Mouse (Mus musculus) cerebellum, postnatal 14 days (tissue): Measurements from ENCODE around the gene Oser1.
A peak's percentile ranks its signal among the peaks of the same experiment; 100 is the strongest.
"Not testable (repeated sequence)": the region's sequence is repeated elsewhere in the genome, so short reads cannot be mapped to it uniquely, and the experiment has no call there.

Experiments
- DNase-seq, 2 experiments: peaks; one replicate each; pipeline ENCODE4 v3.0.0; 2021; ENCODE audit warnings: mixed read lengths in 2 of 2

Gene Oser1

GRCm38 (mm10) chr2:163424597-163424996 lies at the start of gene Oser1:
TSS of gene Oser1 (minus strand) at chr2:163424697.
- DNase-seq: no peak

DNA sequence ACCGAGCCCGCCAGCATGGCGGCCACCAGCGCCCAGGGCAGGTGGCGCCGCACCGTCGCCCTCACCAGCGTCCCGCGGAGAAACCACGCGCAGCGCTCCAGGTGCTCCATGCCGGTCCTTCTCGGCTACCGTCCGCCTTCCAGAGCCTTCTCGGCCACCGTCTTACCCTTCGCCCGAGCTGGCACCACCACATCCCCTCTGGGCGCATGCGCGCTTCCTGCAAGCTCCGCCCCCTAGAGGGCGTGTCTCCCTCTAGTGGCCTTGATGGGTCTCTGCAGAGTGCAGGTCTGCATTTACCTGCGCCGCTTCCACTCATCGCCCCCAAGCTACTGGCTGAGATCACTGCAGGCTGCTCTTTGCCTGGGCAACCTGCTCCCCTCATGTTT lies 48.0 kb upstream of the Oser1 start, which contains the start of gene Fitm2:
TSS of gene Fitm2 (minus strand) at position 164 of the 386 bp plus-strand sequence.
- peak; percentile 98 to 99 for DNase-seq

DNA sequence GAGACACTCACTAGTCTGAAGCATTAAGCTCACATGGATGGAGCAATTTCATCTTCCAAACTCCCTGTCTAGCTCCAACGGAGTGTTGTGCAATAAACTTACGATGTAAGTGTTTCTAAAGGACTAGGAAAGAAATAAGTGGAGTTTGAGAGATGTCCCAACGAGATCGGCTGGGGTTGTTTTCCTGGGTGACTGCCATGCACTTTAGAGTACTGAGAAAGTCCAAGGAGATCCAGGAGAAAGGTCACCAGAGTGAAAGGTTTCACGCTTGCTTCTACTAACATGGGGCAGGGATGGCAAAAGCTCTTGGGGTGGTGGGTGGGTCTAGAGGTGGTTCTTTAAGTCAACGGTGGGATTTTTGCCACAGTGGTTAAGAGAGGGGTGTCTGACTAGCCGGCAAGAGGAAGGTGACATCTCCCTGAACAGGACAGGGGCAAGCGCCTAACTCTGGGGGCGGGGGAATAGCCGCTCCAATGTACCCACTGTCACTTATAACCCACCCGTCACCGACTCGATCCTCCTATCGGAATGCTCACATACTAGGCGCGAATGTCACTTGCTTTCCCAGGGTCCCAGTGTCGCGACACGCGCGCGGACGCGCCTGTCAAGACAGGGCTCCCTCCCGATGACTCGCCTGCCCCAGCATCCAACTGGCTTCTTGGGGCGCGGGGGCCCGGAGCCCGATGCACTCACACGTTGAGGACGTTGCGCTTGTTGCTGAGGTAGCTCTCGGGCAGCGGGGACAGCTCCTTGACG lies 47.4 kb upstream of the Oser1 start:
- no peak for DNase-seq

DNA sequence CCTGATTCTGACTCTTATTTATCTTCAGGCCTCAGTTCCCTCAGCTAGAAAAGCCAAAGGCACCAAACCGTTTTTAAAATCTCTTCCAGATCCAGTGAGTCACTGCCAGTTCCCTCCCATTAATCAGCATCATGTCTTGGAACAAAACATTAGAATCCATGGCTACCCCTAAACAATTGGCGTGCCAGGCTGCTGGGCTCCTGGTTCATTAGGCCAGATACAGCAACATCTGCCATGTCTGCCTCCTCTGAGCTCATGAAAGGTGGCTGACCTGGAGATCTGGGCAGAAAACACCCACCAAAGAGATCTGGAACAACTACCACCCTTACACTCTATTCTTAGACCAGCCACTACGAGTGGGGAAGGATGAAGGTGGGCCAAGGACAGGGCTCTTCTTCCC lies 46.6 kb upstream of the Oser1 start:
- DNase-seq: no peak

DNA sequence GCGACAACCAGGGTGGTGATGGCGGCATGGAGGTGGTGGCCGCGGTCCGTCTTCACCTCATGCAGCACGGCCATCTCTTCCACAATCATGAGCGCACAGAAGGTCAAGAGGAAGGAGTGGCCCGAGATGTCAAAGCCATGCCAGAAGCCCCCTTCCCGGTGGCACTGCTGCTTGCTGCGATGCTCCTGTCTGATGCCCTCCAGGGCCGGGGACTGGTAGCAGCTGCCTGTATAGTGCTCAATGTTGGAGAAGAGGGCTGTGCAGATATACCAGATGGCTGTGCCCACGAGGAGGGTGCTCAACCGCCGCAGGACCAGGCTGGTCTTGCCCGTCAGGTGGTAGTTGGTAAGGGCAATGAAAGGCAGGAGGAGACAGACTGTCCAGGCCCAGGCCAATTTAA lies 45.2 kb upstream of the Oser1 start:
- no peak for DNase-seq

DNA sequence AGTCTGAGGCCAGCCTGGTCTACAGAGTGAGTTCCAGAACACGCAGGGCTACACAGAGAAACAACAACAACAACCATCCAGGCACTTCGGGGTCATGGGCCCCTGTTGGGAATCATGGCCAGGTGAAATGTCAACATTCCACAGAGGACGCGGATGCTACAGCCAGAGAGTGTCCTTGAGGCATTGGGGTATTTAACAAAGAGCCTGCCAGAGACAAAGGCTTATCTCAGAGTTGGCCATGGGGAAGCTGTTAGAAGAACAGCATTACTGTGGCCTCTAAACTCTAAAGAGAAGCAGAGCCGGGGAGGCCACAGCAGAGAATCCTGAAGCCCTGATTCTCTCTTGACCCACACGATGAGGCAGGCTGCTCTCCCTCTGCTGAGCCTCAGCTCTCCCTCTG lies 44.4 kb upstream of the Oser1 start:
- DNase-seq: no peak

GRCm38 (mm10) chr2:163467585-163467984 lies 43.1 kb upstream of the Oser1 start:
- no peak for DNase-seq

GRCm38 (mm10) chr2:163466771-163467170 lies 42.3 kb upstream of the Oser1 start:
- no peak for DNase-seq

DNA sequence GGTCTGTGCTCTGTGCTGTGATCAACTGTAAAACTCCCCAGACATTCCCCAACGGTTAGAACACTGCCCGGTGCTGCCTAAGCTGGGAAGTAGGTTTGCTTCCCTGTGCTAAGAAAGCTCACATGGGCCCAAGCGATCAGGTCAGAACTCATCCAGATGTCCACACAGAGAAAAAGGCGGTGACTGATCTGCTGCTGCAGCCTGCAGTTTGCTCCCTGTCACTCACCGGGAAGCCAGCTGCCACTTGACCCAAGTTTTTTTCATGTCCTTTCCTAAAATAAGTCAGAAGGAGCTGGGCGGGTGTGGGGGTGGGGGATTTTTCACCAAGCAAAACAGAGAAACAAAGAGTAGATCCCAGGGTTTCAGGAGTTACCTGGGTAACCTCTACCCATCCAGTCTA lies 40.1 kb upstream of the Oser1 start:
- DNase-seq: no peak

DNA sequence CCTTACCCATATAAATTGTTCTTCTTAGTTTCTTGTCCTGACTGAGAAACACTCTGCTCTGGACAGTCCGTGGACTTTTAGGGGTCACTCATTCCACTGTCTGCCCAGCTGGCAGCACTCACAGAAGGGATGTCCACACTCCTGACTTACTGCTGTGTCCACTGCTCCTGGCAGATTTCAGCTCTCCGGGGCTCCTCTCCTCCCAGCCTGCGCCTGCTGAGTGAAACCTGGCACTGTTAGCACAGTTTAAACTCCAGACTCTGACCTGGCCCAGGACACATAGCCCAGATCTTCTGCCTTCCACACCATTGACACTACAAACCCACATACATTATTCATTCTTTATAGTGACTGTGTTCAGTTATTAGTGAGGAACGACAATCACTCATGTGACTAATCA lies 39.5 kb upstream of the Oser1 start:
- no peak for DNase-seq

DNA sequence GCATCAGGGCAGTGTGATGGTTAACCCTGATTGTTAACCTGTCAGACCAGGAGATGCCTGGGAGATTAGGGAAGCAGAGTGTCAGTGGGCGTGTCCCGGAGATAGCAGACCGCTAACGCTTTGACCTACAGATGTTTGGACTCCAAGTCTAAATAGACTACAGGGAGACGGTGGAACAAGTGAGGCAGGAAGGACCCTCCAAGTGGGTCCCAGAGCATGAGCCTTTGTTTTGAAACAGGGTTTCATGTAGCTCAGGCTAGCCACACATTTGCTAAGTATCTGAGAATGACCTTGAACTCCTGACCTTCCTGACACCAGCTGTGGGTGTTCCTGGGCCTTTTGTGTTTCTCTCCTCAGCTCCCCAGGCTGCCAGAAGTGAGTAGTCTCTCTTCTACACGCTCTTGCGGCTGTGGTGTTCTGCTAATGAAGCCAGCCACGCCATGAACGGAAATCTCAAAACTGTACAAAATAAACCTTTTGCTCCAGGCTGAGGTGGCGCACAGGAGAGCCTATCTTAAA lies 38.8 kb upstream of the Oser1 start:
- DNase-seq: no peak

DNA sequence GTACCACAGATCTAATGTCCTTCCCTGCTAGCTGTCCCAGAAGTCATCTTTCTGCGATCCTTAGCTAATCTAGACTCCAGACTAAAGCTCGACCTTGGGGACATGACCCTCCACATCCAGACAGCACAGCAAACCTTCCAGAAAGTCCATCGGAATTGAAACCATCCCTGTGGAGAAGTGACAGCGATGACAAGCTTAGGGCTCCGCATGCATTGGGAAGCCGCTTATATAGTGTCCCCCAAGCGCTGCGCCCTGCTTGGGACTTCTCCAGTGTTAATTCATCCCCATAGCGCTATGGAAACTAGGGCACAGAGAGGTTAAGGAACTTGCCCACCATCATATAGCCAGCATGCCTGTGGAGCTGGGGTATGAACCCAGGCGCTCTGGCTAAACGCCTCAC lies 38.3 kb upstream of the Oser1 start:
- no peak for DNase-seq

- no peak for DNase-seq
These were observed 37.9 kb upstream of the Oser1 start for GRCm38 (mm10) chr2:163462386-163462785.

- not testable (repeated sequence) for DNase-seq
These were observed 36.8 kb upstream of the Oser1 start for GRCm38 (mm10) chr2:163461307-163461706.

DNA sequence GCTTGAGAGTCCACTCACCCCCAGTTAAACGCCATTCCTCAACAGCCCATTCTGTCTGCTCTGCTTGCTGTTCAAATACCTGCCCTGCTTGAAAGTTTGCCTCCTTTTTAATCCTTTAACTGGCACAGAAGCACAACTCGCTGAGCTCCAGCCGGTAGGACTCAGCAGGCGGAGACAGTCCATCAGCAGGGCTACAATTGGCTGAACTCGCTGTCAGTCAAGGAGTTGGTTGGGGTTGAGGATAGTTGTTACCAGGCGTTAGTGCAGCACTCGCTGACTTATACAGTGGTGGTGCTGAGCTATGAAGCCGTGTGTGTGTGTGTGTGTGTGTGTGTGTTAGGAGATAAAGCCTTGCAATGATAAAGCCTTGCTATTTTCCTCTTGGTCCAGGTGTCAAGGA lies 36.1 kb upstream of the Oser1 start:
- no peak for DNase-seq

GRCm38 (mm10) chr2:163459380-163459779 lies 34.9 kb upstream of the Oser1 start:
- no peak for DNase-seq

DNA sequence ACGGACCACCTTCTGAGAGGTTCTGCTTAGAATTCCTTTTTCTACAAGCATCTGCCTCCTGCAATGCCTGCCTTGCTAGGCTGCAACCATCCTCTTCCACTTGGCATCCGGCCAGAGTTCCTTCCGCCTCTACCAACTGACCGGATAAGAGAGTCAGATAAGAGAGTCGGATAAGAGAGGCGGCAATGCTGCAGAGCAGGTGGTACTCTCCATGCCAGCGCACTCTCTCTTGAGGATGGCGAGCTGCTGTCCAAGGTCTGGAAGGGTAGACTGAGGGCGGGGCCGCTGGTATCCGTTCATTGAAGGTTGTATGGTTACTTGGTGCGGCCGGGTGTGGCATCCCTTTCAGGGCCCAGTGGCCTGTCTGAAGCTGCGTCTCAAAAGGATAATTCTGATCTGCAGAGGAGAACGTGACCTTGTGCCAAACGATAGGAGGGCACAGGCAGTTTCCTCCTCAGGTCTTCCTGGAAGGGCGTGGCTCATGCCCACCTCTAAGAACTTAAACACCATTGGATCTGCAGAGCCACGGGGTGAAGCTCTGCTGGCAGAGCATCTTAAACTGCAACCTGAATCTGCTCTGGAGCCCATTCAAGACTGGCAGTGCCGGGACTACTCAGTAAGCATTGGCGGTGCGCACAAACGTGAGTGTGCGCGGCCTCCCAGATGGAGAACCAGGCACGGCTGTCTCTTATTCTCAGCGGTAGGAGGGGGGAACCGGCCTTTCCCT lies 34.2 kb upstream of the Oser1 start:
- DNase-seq: peak; percentile 56 to 74

- no peak for DNase-seq
These were observed 28.9 kb upstream of the Oser1 start for GRCm38 (mm10) chr2:163453378-163453777.

GRCm38 (mm10) chr2:163452738-163453137 lies 28.2 kb upstream of the Oser1 start:
- DNase-seq: no peak

DNA sequence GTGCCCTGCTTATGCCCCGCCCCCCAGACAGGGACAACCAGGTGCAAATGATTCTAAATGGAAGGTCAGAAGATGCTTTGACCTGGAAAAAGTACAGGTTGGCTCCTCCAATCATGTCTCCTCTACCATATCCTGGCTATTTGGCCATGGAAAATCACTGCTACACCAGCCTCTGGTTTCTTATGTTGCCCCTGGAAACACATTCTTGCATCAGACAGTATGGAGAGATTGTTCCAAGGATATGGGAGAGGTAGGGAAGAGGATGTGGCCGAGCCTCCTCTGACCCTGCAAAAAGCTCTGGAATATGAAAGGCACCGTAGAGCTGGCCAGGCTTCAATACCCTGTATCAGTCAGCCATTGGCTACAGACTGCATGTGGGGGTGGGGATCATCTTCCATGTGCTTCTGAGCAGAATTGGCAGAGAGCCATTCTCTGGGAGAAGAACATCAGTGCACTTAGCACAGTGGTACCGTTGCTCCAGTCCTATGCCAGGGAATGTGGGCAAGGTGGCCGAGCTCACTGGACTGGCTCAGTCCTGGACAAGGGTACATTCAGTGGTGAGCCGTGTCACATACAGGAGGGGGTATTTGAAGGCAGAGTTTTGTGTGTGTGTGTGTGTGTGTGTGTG lies 26.3 kb upstream of the Oser1 start:
- DNase-seq: peak; percentile 56 to 66

GRCm38 (mm10) chr2:163449276-163449675 lies 24.8 kb upstream of the Oser1 start:
- DNase-seq: no peak

DNA sequence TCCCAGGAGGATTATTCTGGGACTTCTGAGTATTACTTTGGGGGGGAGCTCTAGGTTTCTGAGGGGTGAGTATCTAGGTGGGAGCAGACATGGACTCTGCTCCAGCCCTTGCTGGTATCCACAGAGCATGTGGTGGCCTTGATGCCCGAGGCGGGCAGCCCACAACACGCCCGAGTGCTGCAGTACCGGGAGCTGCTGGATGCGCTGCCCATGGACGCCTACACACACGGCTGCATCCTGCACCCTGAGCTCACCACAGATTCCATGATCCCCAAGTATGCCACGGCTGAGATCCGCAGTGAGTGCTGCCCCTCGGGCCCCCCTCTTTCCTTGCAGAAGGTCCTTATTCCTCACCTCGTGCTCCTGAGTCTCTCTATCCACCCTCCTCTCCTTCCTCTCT lies 22.9 kb upstream of the Oser1 start:
- no peak for DNase-seq

DNA sequence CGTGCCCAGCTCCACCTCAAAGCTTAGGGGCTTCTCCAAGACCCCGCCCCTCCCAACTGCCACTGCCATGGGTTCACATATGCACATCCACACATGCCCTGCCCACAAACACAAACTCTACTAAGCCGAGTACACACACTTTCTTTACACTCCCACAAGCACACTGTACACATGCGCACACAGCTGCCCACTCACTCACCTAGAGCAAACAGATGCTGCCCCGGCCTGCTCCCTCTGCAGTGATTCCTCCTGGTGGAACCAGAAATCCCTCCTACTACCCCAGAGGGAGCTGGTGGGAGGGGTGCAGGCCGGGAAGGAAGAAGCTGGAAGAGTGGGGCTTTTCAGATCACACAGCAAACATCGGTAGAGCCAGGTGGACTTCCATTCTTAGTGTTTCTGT lies 19.5 kb upstream of the Oser1 start:
- DNase-seq: no peak

DNA sequence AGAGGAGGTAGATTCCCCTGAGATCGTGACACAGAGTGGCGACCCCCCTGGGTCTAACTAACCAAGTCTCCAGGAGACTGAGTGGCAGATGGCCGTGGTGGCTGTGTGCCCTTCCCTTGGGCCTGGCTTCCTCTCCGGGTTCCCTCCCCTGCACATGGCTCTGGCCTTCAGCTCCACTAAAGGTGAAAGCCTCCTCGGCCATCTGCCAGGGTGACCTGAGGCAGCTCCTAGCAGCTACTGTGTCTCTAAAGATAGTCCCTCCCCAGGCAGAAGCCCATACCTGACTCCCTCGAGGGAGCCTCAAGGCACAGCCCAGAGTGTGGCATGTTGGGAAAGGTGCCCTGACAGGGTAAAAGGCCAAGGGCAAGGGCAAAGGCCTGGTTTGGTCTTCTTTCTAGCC lies 19.0 kb upstream of the Oser1 start:
- DNase-seq: peak; percentile 73 to 83
